Mouse (Mus musculus) liver, embryonic 11.5 days (tissue): Measurements from ENCODE around the gene Gm49342. TPM values are rescaled to one million over a fixed set of nuclear protein-coding genes. Genes with fewer than 3 reads are reported as not detected.
"Not testable (repeated sequence)": the region's sequence is repeated elsewhere in the genome, so short reads cannot be mapped to it uniquely, and the experiment has no call there.

Source experiments
- ATAC-seq: fragments of 200-750 bp; cut with Nextera tagmentation; replicated peaks from 2 replicates; pipeline ENCODE4 v1.8.0; 2017; ENCODE audit warnings: moderate number of reproducible peaks, mild to moderate bottlenecking, moderate TSS enrichment, moderate library complexity; ENCODE audit not compliant: low FRiP score
- DNase-seq: peaks from one replicate; pipeline ENCODE4 v3.0.0-alpha.2; 2017; ENCODE audit warnings: low spot score
- H3K27ac ChIP-seq: fragments of 300-500 bp; sonication (generic); 2 replicates; pipeline ENCODE4 v1.5.1; 2014; ENCODE audit warnings: mild to moderate bottlenecking, low read depth, low read length, control low read depth
- H3K27me3 ChIP-seq: fragments of 300-500 bp; sonication (generic); replicated peaks from 2 replicates; pipeline ENCODE4 v1.6.1; 2014; ENCODE audit warnings: low read length, mixed read lengths; ENCODE audit not compliant: control insufficient read depth, insufficient read depth
- H3K36me3 ChIP-seq: fragments of 300-500 bp; sonication (generic); 2 replicates; pipeline ENCODE4 v1.6.1; 2014; ENCODE audit warnings: mild to moderate bottlenecking, low read length, moderate library complexity, mixed read lengths; ENCODE audit not compliant: control insufficient read depth, insufficient read depth
- H3K4me1 ChIP-seq: fragments of 300-500 bp; sonication (generic); replicated peaks from 2 replicates; pipeline ENCODE4 v1.6.1; 2014; ENCODE audit warnings: low read length, mixed read lengths; ENCODE audit not compliant: control insufficient read depth, insufficient read depth
- H3K4me2 ChIP-seq: fragments of 300-500 bp; sonication (generic); 2 replicates; pipeline ENCODE4 v1.6.1; 2014; ENCODE audit warnings: mild to moderate bottlenecking, control low read depth, moderate library complexity
- H3K4me3 ChIP-seq: fragments of 300-500 bp; sonication (generic); 2 replicates; pipeline ENCODE4 v1.5.1; 2014; ENCODE audit warnings: low read depth, low read length, control low read depth
- H3K9ac ChIP-seq: fragments of 300-500 bp; sonication (generic); 2 replicates; pipeline ENCODE4 v1.6.1; 2014; ENCODE audit warnings: low read depth, low read length, control low read depth
- H3K9me3 ChIP-seq: fragments of 300-500 bp; sonication (generic); 2 replicates; pipeline ENCODE4 v1.6.1; 2016; ENCODE audit warnings: low read length, inconsistent platforms, mixed read lengths; ENCODE audit not compliant: control insufficient read depth
- WGBS: fragments of 180-500 bp; shearing (Covaris S2); extraction: QIAGEN DNeasy Blood & Tissue Kit; methylation state at CpG from one replicate; pipeline ENCODE4 v1.1.7; 2014; 5-methylcytosine and 5-hydroxymethylcytosine counted together
- polyA plus RNA-seq: library from polyadenylated mRNA; unstranded; fragments of >200 nt; fragmentation: Nextera tagmentation; extraction: Ambion mirVana; gene quantifications from 2 replicates; pipeline ENCODE4 v1.2.1, GENCODE M21; 2014

Gene Gm49342
- polyA plus RNA-seq, 1 experiment from 2014 or later = not detected

DNA sequence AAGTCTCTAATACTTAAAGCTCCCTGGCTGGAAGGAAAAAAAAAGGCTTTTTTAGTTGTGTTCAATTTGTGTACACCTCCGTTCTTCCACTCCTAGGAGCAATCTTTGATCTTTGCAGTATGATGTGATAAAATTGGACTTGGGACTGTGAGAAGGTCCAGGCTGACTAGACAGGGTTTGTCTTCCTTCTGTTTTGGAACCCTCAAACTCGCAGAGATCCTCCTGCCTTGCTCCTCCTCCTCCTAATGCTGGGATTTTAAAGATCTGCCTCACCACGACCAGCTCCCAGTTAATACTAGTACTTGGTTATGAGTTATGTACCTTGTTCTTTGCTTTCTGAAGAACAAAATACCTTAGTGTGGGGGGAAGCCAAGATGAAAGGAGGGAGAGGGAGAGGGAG lies 1.2 kb downstream of the Gm49342 start:
- Histone ChIP-seq H3K4me3 (peak overlapping the region; percentile 67), H3K9ac (peak overlapping the region; percentile 77), H3K4me2 (peak overlapping the region; percentile 79)
- H3K9me3 ChIP-seq, H3K27ac ChIP-seq, H3K36me3 ChIP-seq, DNase-seq, H3K4me1 ChIP-seq, H3K27me3 ChIP-seq, ATAC-seq: not testable (repeated sequence)
- 30% methylated on average over 3 of the region's 3 CpGs for WGBS

DNA sequence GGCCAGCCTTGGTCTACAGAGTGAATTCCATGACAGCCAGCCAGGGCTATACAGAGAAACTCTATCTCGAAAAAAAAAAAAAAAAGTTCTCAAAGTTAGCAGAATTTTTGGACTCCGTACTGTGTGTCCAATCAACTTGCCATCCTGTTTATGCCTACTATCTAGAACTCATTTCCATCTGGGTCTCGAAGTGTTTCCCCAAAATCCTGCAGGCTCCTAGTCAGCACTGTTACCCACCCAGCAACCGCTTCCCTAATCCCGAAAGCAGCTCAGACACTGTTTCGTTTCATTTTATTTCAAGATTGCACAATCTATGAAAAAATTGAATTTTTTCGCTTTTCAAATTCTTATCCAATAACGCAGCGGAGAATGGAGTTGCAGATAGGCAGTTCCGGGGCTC lies 11.2 kb downstream of the Gm49342 start:
- 79% methylated on average over 10 of the region's 10 CpGs for WGBS
- no peak for DNase-seq
- no peak overlapping the region for H3K4me2 ChIP-seq

DNA sequence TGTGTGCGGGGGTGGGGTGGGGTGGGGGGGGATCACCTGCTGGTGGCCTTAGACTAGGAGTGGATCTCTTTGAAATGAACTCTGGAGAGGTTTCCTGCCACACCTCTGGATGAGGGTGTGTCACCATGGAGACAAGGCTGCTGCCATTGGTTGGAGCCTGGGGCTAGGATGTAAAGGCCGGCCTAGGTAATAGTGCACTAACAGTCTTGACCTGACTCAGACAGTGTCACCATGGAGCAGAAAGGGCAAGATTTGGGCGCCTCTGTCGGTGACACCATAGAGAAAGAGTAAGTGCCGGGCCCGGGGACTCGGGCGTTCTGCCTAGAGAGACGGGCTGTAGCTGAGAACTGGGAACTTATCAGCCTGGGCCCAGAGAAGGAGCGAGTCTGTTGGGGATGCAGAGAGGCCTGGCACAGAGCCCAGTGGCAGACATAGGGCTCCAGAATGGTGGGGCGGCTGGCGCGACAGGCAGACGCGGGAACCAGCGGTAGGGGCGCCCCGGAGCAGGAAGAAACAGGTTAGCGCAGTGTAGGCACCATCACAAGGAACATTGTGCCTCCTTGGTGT lies 11.7 kb downstream of the Gm49342 start, which contains the start of gene Pnp2:
TSS of gene Pnp2 (plus strand) at position 51 of the 567 bp plus-strand sequence.
- not testable (repeated sequence) for H3K27ac ChIP-seq, H3K36me3 ChIP-seq, H3K9ac ChIP-seq, H3K27me3 ChIP-seq, H3K4me1 ChIP-seq, H3K9me3 ChIP-seq
- H3K4me2 ChIP-seq = peak within 1 kb of the TSS; percentile 55
- DNase-seq (peak; percentile 51), ATAC-seq (peak; percentile 72)
- 19% methylated on average over 18 of the region's 19 CpGs for WGBS
- H3K4me3 ChIP-seq = peak within 1 kb of the TSS; percentile 30

More for the DNA sequence above, 11.2 kb downstream of the Gm49342 start:
- Histone ChIP-seq H3K9me3 (no peaks in the 10 kb centered on the region), H3K27ac (no peak overlapping the region), H3K4me1 (no peaks in the 10 kb centered on the region), H3K27me3 (no peaks in the 10 kb centered on the region), H3K4me3 (no peak overlapping the region), H3K9ac (no peak overlapping the region), H3K36me3 (peaks cover 3% of the 10 kb centered on the region; the same call in 1 of the 2 replicates)
- ATAC-seq = no peak

DNA sequence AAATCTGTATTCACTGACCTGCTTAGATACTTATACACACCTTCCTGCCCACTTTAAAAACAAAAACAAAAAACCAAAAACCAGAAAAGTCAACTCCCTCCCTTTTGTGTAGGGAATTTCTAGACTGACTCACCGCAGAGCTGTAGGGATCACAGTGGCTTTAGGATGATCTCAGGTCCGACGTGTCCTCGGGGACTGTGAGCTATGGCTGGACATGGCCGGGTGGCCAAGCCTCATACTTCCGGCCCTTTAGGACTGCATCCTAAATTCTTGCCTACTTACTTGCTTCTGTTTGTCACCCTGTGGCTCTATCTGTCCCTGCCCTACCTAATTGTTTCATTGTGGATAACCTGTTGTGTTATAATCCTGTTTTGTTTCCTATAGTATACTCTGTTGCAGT lies 12.4 kb downstream of the Gm49342 start:
- H3K4me3 ChIP-seq, H3K9ac ChIP-seq, H3K9me3 ChIP-seq, DNase-seq, ATAC-seq, H3K27ac ChIP-seq, H3K4me1 ChIP-seq, H3K36me3 ChIP-seq, H3K27me3 ChIP-seq: not testable (repeated sequence)
- 82% methylated on average over 6 of the region's 6 CpGs for WGBS
- peak overlapping the region; percentile 55 for H3K4me2 ChIP-seq

DNA sequence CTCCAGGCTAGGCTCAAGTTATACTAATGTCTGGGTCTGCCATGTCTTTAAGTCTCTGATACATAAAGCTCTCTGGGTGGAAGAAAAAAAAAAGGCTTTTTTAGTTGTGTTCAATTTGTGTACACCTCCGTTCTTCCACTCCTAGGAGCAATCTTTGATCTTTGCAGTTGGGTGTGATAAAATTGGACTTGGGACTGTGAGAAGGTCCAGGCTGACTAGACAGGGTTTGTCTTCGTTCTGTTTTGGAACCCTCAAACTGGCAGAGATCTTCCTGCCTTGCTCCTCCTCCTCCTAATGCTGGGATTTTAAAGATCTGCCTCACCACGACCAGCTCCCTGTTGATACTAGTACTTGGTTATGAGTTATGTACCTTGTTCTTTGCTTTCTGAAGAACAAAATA lies 12.8 kb downstream of the Gm49342 start:
- H3K27ac ChIP-seq, H3K4me3 ChIP-seq: not testable (repeated sequence)

DNA sequence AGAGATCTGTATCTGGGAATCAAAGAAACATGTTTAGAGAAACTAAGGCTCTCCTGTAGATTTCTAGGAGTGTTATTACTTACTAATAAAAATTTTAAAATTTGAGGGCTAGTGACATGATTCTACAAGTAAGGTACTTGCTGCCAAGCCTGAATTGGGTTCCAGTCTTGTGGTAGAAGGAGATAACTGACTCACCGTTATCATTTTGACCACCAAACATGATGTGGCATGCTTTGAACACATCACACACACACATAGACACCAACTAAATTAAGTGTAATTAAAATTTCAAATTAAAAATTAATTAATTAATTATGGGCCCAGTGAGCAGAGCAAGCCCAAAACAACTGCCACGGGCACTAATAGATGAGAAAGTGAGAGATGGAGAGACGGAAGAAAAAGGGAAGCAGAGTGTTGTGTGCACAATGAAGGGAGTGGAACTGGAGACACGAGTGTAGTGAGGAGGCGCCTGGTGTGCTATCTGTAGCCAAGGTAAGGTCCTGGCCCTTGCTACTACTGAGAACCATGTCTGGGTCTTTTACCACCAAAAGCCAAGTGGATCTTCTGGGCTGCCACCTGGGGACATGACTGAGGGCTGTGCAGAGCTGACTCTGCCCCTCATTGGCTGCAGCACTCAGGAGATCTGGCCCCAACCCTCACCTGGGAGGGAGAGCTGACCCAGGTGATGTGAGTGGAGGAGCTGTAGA lies 14.1 kb downstream of the Gm49342 start:
- DNase-seq, H3K27me3 ChIP-seq, H3K9me3 ChIP-seq, H3K36me3 ChIP-seq, H3K4me1 ChIP-seq, H3K4me3 ChIP-seq, H3K9ac ChIP-seq, H3K4me2 ChIP-seq: not testable (repeated sequence)
- WGBS = 51% methylated on average over 5 of the region's 5 CpGs
- H3K27ac ChIP-seq = peak overlapping the region; percentile 38; the same call in 1 of the 2 replicates
- ATAC-seq = peak; percentile 64

More for the DNA sequence above, 12.8 kb downstream of the Gm49342 start:
- H3K4me1 ChIP-seq, H3K4me2 ChIP-seq, H3K9ac ChIP-seq, H3K27me3 ChIP-seq, H3K9me3 ChIP-seq, H3K36me3 ChIP-seq, DNase-seq, ATAC-seq: not testable (repeated sequence)
- 48% methylated on average over 3 of the region's 3 CpGs for WGBS

DNA sequence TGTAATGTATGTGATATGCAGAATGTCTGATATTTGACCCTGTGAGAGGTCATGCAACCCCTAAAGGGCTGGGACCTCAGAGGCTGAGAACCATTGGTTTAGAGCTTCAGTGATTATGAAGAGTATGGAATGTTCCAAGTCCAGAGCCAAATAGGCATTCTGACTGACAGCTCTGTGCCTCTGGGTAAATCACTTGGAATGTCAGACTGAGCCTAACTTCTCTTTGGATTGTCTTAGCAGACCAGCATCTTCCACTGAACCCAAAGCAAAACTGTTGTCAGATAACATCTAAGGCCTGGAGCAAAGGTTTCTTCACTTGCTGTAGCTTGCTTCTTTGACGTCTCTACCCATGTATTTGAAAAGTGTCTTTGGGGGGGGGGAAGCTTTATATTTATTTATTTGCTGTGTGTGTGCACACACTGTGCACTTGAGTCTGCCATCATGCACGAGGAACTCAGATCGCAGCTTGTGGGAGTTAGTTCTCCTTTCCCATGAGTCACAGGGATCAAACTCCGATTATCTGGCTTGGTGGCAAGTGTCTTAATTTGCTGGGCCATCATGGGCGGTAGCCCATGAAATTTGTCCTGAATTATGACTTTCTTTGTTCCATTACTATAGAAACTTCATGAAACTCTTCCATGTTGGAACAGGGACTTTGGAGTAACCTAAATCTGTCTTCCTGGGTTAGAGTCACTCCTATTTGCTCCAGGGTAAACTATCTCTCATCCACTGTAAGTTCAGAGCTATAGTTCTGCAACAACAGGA lies 24.1 kb downstream of the Gm49342 start:
- no peaks in the 10 kb centered on the region for H3K36me3 ChIP-seq
- no peaks in the 10 kb centered on the region for H3K9me3 ChIP-seq
- H3K27me3 ChIP-seq = no peaks in the 10 kb centered on the region
- DNase-seq (no peak), ATAC-seq (no peak)
- H3K4me2 ChIP-seq = no peak overlapping the region
- no peak overlapping the region for H3K4me3 ChIP-seq
- no peak overlapping the region for H3K9ac ChIP-seq
- 79% methylated on average over 5 of the region's 5 CpGs for WGBS
- H3K4me1 ChIP-seq = 0 out of 2 replicates have a peak, but pooled peaks cover 7% of the 10 kb centered on the region
- H3K27ac ChIP-seq = no peak overlapping the region

DNA sequence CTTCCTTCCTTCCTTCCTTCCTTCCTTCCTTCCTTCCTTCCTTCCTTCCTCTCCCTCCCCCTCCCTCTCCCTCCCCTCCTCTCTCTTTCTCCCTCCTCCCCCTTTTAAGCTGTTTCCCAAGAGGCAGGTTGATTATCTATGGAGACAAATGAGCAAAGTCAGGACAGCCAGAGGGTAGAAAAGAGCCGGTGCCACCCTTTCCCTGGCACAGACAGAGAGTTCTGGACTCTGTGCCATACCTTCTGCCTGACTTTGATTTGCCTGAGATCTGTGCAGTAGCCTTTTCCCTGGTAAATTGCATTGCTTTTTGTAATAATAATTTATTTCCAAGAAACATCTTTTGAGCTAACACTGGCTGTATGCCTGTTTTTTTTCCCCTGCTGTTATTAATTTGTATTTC lies 24.7 kb downstream of the Gm49342 start:
- WGBS = 54% methylated on average over 1 of the region's 1 CpGs
- no peaks in the 10 kb centered on the region for H3K27me3 ChIP-seq
- H3K9me3 ChIP-seq = no peaks in the 10 kb centered on the region
- DNase-seq (no peak), ATAC-seq (no peak)
- no peak overlapping the region for H3K4me2 ChIP-seq
- H3K4me3 ChIP-seq = no peak overlapping the region
- no peak overlapping the region for H3K27ac ChIP-seq
- H3K9ac ChIP-seq = no peak overlapping the region
- no peaks in the 10 kb centered on the region for H3K36me3 ChIP-seq
- 0 out of 2 replicates have a peak, but pooled peaks cover 7% of the 10 kb centered on the region for H3K4me1 ChIP-seq
